Mouse (Mus musculus): Measurements from ENCODE around the gene Usp49.
A peak's percentile ranks its signal among the peaks of the same experiment; 100 is the strongest.

Usp49 gene

DNA sequence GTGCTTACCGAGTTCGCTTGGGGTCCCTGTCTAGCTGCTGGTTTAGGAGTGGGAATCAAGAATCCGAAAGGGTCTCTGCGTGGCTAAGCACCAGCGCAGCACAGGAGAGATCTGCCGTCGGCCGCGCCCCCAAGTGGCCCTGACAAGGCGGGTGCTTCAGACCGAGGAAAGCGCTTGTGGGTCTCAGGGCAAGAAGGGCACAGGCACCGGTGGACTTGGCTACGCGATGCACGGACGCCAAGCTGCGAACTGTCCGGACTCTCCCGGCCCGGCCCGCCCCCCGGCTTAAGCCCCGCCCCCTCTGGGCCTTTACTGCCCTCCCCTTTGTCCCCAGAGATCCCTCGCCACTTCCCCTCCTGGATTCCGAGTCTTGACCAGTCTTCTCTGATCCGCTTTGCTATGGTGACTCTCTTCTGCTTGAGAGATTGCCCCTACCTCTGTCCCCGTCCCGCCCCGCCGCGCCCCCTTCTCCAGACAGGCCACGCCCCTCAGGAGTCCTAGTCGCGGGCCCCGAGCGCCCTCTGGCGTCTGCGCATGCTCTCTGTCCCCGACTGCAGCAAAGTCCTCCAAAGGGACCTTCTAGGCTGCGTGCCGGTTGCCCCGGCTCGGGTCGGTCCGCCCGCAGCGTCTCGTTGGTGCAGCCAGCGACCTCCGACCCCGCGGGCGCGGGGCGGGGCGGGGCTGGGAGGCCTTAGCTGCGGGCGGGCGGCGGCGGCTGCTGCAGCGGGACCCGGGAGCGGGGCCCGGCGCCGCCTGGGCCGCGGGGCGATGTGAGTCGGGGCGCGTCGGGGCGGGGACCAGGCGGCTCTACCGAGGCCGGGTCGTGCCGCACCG lies 64.2 kb downstream of the Usp49 start, which contains the start of gene Prickle4:
Gene Prickle4 (minus strand): TSS at position 234 of the 834 bp plus-strand sequence.
- DNase-seq: peak; percentile 96

DNA sequence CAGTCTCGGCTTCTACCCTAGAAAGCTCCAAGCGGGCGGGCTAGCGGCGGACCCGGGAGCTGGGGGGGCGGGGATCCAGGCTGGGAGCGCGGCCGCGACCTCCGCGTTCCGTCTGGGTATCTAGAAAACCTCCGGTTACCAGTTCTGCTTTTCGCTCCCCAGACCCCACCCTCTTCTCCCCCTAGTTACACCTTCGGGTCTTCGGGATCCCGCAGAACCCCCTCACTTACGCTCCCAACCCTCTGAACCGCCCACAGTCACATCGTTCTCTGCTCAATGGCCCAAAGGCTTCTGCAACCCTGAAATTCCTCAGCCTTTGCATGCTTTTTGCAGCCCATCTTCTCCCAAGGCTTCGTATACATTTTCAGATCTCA lies 64.8 kb downstream of the Usp49 start:
- no peak for DNase-seq

DNA sequence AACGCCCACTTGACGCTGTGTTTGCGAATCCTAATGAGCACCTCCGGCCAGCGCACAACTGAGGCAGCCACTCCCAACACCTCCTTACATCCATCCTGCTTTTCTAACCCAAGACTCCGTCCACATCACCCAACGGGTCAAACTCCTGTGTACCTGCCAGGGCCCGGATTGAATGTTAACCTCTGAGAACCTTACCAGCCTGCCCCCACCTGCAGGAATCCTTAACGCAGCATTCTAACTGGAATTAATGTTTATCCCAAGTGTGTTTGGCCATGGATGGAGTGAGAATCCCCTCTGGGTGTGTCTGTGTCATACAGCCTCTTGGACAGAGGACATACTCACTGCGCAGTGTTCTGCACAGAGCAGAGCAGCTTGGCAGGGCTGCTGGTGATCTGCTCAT lies 67.7 kb downstream of the Usp49 start:
- DNase-seq: no peak

DNA sequence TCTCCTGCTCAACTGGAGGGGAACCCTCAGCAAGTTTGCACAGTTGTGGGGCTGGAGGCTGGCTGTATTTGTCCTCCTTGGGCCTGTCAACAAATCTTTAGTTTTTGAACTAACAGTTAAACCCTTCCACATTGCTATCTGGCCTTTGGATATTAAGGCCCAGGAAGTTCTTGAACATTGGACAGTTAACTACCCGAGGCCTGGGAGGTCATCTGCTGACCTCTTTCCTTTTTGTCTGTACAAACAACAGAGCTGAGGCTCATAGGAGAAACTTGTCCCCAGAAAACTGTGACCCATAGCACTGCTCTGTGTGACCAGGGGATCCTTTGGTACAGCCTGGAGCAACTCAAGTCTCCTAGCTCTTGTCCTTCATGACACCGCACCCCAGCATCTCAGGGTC lies 68.6 kb downstream of the Usp49 start:
- DNase-seq: no peak

- no peak for DNase-seq
Observed at GRCm38 (mm10) chr17:47701793-47702192, 71.3 kb downstream of the Usp49 start.

DNA sequence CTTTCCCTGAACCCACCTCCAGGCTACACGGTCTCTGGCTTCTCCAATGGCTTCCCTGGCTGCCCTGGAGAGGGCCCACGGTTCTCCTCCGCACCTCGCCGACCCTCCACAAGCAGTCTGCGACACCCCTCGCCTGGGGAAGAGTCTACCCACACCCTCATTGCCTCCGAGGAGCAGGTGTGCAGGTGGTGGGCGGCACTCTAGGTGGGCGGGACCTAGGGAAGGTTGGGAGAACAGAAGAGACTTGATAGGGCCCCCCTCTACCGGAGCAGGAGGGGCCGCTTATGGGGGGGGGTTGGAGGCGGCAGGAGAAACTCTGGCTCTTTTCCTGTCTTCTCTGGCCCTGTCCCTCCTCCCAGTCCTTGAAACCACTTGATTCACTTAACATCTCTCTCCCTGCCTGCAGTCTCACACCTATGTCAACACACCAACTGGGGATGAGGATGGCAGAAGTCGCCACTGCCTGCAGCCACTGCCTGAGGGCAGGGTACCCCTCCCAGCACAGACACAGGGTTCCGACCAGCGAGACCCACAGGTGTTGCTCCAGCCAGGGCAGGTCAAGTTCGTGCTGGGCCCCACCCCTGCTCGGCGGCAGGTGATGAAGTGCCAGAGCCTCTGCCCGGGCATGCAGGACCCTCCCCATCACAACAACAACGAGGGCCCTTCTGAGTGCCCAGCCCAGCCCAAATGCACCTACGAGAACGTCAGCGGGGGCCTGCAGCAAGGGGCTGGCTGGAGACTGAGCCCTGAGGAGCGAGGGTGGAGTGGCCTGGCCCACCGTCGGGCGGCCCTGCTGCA lies 72.3 kb downstream of the Usp49 start:
- no peak for DNase-seq

- no peak for DNase-seq
Observed at GRCm38 (mm10) chr17:47703556-47703955, 73.1 kb downstream of the Usp49 start.

GRCm38 (mm10) chr17:47704692-47705091 lies 74.2 kb downstream of the Usp49 start:
- no peak for DNase-seq

GRCm38 (mm10) chr17:47706196-47706595 lies 75.7 kb downstream of the Usp49 start:
- no peak for DNase-seq

- no peak for DNase-seq
Observed at GRCm38 (mm10) chr17:47707961-47708360, 77.5 kb downstream of the Usp49 start.

DNA sequence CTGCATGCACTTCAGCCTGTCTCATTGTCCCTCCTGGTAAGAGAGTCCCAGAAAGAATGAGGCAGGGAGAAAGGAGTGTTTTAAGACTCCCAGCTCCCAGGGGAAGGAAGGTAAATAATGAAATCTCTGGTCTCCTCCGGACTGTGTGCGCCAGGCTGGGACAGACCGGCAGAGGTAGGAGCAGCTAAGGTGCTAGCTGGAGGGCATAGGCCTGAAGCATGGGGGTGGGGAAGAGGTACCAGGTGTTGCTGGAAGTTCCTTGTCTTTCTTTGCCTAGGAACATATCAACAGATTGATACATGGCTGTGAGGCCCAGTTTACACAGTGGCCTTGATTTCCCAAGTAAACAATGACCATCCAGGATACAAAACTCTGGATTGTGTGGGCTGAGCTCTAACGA lies 78.5 kb downstream of the Usp49 start:
- DNase-seq: no peak

- DNase-seq: no peak
Observed at GRCm38 (mm10) chr17:47710036-47710435, 79.5 kb downstream of the Usp49 start.

- no peak for DNase-seq
Observed at GRCm38 (mm10) chr17:47711883-47712282, 81.4 kb downstream of the Usp49 start.

DNA sequence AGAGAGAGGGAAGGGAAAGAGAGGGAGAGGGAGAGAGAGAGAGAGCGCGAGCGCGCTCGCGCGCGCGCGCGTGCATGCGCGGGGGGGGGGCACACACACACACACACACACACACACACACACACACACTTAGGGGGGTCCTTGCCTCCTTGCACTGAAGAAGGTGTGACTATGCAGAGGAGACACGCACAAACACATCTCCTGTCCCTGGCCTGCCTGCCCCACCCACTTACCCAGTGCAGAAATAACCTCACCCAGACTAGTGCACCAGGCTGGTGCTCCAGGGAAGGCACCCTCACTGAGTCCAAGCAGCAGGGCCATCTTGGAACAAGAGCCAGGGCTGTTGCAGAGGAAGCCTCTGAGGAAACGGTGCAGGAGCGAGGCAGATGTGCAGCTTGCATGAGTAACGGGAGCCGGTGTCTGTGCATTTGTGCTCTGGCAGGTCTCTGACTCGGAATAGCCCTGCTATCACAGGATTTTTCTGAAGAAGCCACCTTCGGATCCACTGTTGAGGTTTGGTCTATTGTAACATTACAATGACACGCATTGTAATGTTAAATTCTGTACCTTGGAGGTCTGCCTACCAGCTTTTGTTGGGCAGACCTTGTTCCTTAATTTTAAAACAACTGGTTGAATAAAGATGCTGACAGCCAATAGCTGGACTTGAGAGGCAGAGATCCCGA lies 82.5 kb downstream of the Usp49 start:
- no peak for DNase-seq

- DNase-seq: no peak
Observed at GRCm38 (mm10) chr17:47715037-47715436, 84.5 kb downstream of the Usp49 start.

DNA sequence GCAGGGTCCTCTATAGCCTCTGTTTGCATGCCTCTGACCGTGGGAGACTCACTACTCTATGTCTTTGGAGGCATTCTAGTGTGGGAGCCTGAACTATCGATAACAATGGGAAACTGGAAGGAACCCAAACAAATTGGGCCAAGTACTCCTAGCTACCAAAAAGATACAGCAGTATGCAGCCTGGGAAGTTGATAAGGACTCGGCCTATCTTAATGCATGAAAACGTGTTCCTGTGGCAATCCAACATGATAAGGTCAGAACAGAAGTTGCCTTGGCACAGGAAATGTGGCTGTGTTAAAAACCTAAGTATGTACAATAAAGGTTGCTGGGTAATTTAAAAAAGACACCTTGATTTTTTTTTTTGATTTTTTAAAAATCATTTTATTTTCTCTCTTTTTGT lies 90.7 kb downstream of the Usp49 start:
- no peak for DNase-seq

- DNase-seq: no peak
Observed at GRCm38 (mm10) chr17:47726566-47726965, 96.1 kb downstream of the Usp49 start, which contains the start of gene Pgc. Gene Pgc, plus strand, starts transcription at chr17:47726842.

- DNase-seq: no peak
Observed at GRCm38 (mm10) chr17:47730633-47731575, 100.4 kb downstream of the Usp49 start.

DNA sequence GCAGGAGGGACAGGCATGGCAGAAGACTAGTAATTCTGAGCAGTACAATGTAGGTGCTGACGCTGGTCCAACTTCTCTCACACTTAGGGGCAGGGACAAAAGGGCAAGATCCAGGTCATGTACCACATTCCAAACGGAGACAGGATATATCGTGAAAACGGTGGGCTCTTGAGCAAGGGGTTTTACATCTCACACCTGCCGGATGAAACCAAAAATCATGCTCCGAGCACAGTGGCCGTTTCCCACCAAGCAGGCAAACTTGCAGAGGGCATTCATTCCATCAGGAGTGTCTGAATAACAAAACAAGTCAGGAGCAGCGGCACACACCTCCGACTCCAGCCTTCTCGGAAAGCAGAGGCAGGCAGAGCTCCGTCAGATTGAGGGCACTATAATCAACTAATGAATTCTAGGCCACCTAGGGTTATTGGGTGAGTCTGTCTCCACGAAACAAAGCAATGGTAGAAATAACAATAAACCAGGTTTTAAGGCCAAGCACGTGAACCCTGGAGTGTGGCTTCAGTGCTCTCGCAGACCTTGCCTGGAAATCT lies 105.1 kb downstream of the Usp49 start:
- no peak for DNase-seq
